Mouse (Mus musculus) heart, postnatal 14 days (tissue): ENCODE measurements at regions not wholly inside any gene's neighbourhood (a gene's known extent, or its start where the extent isn't known, plus 50 kb on each side); places are given as distances from the start of the nearest gene placed in this dataset.
A peak's percentile ranks its signal among the peaks of the same experiment; 100 is the strongest.
"Not testable (repeated sequence)": the region's sequence is repeated elsewhere in the genome, so short reads cannot be mapped to it uniquely, and the experiment has no call there.

Experiments
- DNase-seq, 2 experiments: peaks; one replicate each; pipeline ENCODE4 v3.0.0; 2021 to 2022
- intact Hi-C: fragments of 180-260 bp; cut with DNase I; formaldehyde crosslinking; loops from one replicate; pipeline ENCODE4 v1.15.1; 2025

GRCm38 (mm10) chr15:3171774-3172173 is 96.6 kb upstream of the Selenop start:
- intact Hi-C loops = no loop called here
- no peak for DNase-seq

GRCm38 (mm10) chr15:3174072-3174471 is 94.3 kb upstream of the Selenop start:
- intact Hi-C loops = no loop called here

GRCm38 (mm10) chr15:3174848-3175247 is 93.5 kb upstream of the Selenop start:
- intact Hi-C loops = no loop called here

More at GRCm38 (mm10) chr15:3174072-3174471, 94.3 kb upstream of the Selenop start:
- DNase-seq = no peak

GRCm38 (mm10) chr15:3201912-3202653 is 66.3 kb upstream of the Selenop start:
- intact Hi-C loops = loop anchor here (10.0 kb wide), 3 partner anchors 153 to 843 kb away; no protein-coding TSS in a partner anchor
- peak; percentile 55 to 64 for DNase-seq

More at GRCm38 (mm10) chr15:3174848-3175247, 93.5 kb upstream of the Selenop start:
- peak in 1 of 2 experiments; percentile 4 for DNase-seq

GRCm38 (mm10) chr15:3205522-3205921 is 62.8 kb upstream of the Selenop start:
- DNase-seq = no peak
- intact Hi-C loops = loop anchor here (10.0 kb wide), 3 partner anchors 149 to 839 kb away; no protein-coding TSS in a partner anchor

GRCm38 (mm10) chr15:3206076-3206475 is 62.3 kb upstream of the Selenop start:
- intact Hi-C loops = loop anchor here (10.0 kb wide), 3 partner anchors 149 to 839 kb away; no protein-coding TSS in a partner anchor

GRCm38 (mm10) chr15:3213721-3214120 is 54.6 kb upstream of the Selenop start:
- peak; percentile 47 to 68 for DNase-seq
- intact Hi-C loops = loop anchor here (2.0 kb wide), 1 partner anchor 59 kb away; no protein-coding TSS in a partner anchor

More at GRCm38 (mm10) chr15:3206076-3206475, 62.3 kb upstream of the Selenop start:
- DNase-seq = not testable (repeated sequence)

- intact Hi-C loops = loop anchor here (2.0 kb wide), 1 partner anchor 58 kb away; no protein-coding TSS in a partner anchor
- no peak for DNase-seq
Measured at GRCm38 (mm10) chr15:3215201-3215600, 53.1 kb upstream of the Selenop start.
